Mouse (Mus musculus) ovary, postnatal 10 days (tissue): ENCODE results near the gene Pknox1.
A peak's percentile ranks its signal among the peaks of the same experiment; 100 is the strongest.
"Not testable (repeated sequence)": the region's sequence is repeated elsewhere in the genome, so short reads cannot be mapped to it uniquely, and the experiment has no call there.

Experiments used
- DNase-seq: peaks from one replicate; pipeline ENCODE4 v3.0.0; 2022; ENCODE audit warnings: low spot score

Gene Pknox1

GRCm38 (mm10) chr17:31597957-31598356 lies 33.4 kb downstream of the Pknox1 start:
- DNase-seq: no peak

DNA sequence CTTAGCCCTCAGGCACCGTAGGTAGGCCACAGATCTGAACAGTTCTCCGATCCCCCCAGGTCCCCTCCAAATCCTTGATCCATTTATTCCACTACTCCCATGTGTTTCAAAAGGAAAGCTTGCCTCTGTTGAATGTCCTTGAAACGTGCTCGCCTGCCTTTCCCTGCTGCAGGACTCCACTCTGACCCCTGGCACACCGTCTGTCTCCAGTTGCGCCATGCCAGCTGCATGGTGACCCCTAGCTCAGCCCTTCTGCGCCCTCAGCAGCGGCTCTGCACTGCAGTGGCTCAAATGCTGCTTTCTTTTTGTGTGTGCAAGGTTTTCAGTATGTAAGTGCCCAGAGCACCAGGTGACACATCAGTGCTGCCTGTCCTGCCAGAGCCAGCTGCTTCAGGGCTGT lies 34.1 kb downstream of the Pknox1 start:
- DNase-seq: no peak

DNA sequence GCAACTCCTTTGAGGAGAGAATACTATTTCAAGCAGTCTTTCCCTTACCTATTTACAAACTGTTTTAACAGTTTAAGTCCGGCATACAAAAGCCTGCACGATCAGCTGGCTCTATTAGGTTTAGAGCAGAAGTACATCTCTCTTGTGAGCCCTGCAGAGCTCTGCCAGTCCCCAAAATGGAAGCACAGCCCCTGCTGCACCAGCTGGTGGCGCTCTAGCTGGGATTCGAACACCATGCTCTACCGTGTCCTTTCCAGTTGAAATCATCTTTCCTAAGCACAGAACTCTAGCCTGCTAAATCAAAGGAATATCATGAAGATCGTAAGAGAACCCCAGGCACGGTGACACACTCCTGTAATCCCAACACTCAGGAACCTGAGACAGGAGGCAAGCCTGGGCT lies 41.9 kb downstream of the Pknox1 start:
- no peak for DNase-seq

DNA sequence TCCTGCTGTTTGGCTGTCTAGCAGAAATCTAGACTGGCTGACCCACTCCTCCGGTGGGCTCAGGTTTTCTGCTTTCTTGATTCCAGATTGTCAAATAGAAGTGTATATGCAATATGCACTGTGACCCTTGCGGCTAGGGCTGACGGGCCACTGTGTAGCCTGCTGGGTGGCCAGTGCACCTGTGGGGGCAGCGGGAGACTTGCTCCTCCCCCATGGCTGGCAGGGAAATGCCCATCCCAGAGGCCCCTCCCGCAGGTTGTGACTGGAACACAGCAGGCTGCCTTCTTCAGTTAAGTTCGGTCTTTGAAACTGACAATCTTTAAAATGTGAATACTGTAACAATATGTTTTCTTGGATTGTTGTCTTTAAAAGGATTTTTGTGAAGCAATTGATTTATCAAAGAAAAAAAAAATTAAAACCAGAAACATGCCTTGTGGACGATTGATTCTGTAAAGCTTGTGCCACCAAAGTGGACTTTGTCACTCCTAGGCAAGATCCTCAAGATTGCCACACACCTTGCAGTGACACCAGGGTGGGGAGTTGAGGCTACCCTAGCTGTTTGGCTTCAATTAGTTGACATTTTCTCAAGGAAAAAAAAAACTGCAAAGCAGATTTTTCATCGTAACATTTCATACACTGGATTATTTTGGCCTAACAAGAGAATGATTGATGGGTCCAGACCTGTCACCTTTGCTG lies 42.9 kb downstream of the Pknox1 start:
- no peak for DNase-seq

DNA sequence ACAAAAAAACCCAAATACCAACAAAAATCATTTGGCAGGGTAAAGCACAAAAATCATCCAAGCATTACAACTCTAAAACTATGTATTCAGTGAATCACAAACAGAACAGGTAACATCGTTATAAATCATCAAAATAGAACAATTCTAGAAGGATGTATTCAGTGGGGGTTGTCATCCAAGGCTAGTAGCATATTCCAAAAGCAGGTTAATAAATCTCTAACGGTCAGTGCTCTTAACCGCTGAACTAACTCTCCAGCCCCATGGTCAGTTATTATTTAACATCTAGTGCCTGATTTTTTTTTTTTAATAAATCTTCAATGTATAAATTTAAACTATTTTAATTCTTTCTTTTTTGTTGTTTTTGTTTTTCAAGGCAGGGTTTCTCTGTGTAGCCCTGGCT lies 44.6 kb downstream of the Pknox1 start:
- DNase-seq: not testable (repeated sequence)

GRCm38 (mm10) chr17:31609895-31610294 lies 45.4 kb downstream of the Pknox1 start:
- DNase-seq: no peak

GRCm38 (mm10) chr17:31613086-31613755 lies 48.7 kb downstream of the Pknox1 start:
- no peak for DNase-seq

- no peak for DNase-seq
Measured at GRCm38 (mm10) chr17:31623101-31623500, 58.6 kb downstream of the Pknox1 start.

GRCm38 (mm10) chr17:31627961-31628360 lies 63.4 kb downstream of the Pknox1 start:
- DNase-seq: no peak

DNA sequence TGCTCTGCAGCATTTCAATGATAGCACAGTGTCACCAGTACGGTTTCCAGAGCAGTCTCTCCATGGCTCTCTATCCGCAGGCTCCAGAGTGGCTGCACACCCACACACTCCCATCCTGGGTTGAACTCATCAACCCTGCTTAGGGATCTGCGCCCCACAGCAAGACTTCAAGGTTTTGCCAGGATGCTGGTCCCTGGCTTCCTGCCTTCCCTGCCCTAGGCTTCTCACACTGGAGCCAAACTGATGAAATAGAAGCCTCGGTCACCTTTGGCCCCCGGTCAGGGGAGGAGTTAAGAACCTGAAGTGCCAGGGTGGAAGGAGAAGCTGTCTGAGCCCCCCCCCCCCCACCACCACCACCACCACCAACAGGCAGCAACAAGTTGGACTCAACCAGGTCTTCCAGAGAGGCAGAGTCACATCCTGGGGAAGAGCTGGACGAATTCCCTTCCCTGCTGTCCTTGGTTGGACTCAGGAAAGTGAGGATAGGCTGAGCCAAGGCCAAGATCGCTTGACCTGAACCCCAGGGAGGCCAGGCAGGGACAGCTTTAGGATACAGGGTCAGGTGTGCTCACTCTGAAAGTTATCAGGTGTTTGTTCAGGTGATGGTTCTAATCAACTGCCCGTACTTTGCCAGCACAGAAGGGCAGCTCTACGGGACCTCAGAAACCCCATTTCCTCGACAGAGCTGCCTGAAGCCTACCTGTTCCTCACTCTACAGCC lies 66.7 kb downstream of the Pknox1 start:
- no peak for DNase-seq

- DNase-seq: no peak
Measured at GRCm38 (mm10) chr17:31633007-31633406, 68.5 kb downstream of the Pknox1 start.

DNA sequence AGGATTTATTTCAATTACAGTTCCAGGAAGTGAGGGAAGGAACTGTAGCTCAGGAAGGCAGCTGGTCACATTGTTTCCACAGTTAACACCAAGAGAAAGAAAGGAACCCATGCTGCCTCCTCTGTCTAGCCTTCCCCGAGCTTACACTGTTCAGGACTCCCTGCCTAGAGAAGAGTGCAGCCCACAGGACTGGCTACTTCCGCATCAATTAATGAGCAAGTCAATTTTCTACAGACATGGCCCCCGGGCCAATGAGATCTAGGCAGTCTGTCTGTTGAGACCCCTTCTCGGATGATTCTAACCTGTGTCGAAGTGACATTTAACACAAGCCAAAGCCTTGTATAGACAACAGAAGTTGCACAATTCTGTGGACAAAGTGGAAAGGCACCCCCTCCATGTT lies 70.4 kb downstream of the Pknox1 start:
- no peak for DNase-seq

DNA sequence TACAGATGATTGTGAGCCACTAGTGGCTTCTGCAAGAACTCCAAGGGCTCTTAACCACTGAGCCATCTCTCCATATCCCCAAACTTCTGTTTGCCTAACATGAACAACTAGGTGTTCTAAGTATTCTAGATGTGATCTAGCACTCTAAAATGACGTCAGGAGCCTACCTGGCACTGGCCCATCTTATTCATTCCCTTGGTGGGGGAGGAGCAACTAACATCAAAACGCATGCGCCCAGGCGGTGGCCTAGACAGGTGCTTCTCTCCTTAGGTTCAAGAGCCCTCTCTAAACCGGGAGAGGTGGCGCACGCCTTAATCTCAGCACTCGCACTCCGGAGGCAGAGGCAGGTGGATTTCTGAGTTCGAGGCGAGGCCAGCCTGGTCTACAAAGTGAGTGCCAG lies 71.2 kb downstream of the Pknox1 start:
- no peak for DNase-seq

GRCm38 (mm10) chr17:31636277-31636941 lies 71.9 kb downstream of the Pknox1 start:
- no peak for DNase-seq

DNA sequence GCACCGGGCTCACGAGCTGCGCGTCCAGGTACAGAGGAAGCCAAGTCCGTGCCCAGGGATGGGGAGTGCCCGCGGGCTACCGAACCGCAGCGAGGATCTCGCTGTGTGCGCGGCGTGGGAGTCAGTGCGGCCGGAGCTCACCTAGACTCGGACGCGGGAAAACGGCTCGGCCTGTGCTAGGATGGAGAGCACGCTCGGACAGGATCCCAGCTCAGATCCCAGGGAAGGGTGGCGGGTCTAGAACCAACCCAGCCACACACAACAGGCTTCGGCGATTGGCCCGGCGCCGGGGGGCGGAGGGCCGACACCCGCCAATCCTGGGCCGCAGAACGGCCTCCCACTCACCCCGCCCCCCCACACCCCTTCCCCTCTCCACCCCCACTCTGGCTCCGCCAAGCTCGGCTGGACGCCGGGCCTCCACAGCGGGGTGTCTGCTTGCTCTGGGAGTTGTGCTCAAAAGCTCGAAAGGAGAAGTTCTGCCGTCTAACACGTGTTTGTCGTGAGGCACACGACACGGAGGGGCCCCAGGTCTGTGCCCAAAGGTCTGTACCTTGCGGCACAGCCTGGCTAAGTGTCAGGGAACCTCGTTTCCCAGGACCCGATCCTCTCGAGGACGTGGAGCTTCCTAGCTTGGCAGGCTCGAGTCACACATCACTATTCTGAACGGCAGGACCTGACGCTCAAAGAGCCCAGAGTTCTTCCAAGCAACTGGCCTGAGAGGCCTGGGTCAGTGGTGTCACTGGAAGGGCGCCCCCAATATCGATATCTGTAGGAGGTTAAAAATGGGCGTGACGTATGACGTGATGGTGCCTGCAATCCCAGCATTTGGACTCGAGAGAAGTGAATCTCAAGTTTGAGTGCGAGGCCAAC lies 72.6 kb downstream of the Pknox1 start, which contains the start of gene Cbs:
TSS of gene Cbs (minus strand) at position 297 of the 870 bp plus-strand sequence.
- DNase-seq: peak; percentile 60

- no peak for DNase-seq
Measured at GRCm38 (mm10) chr17:31637866-31638570, 73.5 kb downstream of the Pknox1 start.

DNA sequence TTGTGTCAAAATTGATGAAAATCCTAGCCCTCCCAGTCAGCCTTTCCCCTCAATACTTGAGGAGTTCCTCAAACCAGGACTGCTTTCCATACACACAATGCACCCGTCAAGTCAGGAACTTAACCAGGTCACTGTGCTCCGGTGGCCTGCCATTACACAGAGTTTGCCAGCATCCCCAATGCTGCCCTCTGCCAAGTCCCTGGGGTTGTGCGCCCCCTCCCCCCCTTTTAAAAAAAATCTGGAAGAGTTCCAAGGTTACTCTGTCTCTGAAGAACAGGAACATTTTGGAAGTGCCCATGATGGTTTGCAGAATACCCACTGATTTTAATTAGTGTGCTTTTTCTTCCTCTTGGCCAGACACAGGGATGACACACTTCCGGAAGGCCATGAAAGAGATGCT lies 75.1 kb downstream of the Pknox1 start:
- DNase-seq: no peak

DNA sequence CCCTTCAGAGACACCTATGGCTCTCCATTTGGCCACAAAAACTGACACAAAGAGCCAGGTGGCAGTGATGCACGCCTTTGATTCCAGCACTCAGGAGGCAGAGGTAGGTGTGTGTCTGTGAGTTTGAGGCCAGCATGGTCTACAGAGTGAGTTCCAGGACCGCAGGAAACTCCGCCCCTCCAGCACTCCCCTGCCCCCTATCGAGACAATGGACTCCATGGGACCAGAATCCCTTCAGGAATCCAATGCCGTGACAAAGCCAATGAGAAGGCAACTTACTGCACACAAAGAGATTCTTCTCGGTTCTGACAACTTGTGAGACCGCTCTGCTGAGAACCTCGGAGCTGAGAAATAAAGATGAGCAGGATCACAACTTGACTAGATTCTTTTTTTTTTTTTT lies 77.8 kb downstream of the Pknox1 start:
- no peak for DNase-seq

- DNase-seq: no peak
Measured at GRCm38 (mm10) chr17:31642913-31643312, 78.4 kb downstream of the Pknox1 start.

DNA sequence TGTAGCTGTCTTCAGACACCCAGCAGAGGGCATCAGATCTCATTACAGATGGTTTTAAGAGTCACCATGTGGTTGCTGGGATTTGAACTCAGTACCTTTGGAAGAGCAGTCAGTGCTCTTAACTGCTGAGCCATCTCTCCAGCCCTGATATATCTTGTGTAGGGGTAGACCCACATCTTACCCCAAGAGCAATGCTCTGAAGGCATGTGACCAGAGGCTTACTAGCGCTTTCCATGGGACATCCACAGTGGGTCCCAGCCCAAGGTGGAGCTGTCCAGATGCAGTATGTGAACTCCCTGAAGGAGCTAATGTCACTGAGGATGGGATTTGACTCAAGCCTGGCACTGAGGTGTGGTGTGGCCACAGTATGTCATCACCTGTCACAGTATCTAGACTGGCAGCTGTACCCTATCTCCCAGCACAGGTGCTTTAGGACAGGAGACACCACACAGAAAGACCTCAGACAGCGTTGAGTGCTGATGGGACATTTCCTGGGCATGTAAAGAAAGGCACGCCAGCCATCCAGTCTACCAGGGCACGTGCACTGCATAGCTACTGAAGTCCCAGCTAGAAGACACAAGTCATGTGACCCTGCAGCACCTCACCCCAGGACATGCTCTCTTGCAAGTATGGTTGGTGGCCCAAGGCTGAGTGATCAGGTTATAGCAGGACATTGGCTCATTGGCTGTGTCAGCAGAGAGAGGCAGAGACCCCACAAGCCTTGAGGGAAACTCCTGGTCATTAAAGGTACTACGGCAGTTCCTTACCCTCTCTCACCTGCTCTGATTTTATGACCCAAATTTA lies 81.9 kb downstream of the Pknox1 start:
- DNase-seq: no peak
